Mouse (Mus musculus): ENCODE measurements around the gene Slc36a3. TPM values are rescaled to one million over a fixed set of nuclear protein-coding genes. Genes with fewer than 3 reads are reported as not detected.

Gene Slc36a3
- total RNA-seq, 1 experiment from 2014 or later = not detected

Other genes with a start within 250 kb of the Slc36a3 start
- 255 and 328 TPM in 2 replicates for gene Gpx3, start 249.3 kb downstream of the Slc36a3 start, total RNA-seq (2021)
- 79.9 and 97.1 TPM in 2 replicates for gene Tnip1, start 188.8 kb downstream of the Slc36a3 start, total RNA-seq (2021)
- 94.6 and 115 TPM in 2 replicates for gene Anxa6, start 118.3 kb downstream of the Slc36a3 start, total RNA-seq (2021)
- 8.8 and 11.2 TPM in 2 replicates for gene Ccdc69, start 73.6 kb downstream of the Slc36a3 start, total RNA-seq (2021)
- 211 and 223 TPM in 2 replicates for gene Gm2a, start 53.6 kb downstream of the Slc36a3 start, total RNA-seq (2021)
- 58.3 and 78.2 TPM in 2 replicates for gene Slc36a2, start 33.4 kb upstream of the Slc36a3 start, total RNA-seq (2021)
- gene Slc36a1, start 52.6 kb upstream of the Slc36a3 start, total RNA-seq (2021) = 16.7 and 26.4 TPM in 2 replicates
- gene Fat2, start 184.9 kb upstream of the Slc36a3 start, total RNA-seq (2021) = 0.19 TPM in 1 of 2 replicates, not detected in the other

Data from adrenal gland, postnatal 25 days (tissue).